Mouse (Mus musculus) MEL (cell line): ENCODE measurements around the gene C1ql4. TPM values are rescaled to one million over a fixed set of nuclear protein-coding genes. Genes with fewer than 3 reads are reported as not detected.

Experiments used
- DNase-seq: peaks from one replicate; pipeline ENCODE4 v3.0.0; 2011; ENCODE audit warnings: low read depth, low spot score
- H3K27ac ChIP-seq: 2 replicates; pipeline ENCODE4 v1.5.1; 2012; ENCODE audit warnings: low read depth, mild to moderate bottlenecking, control low read depth, low read length, moderate library complexity; ENCODE audit not compliant: control insufficient read depth
- H3K27me3 ChIP-seq, 2 experiments: fragments of 150-350 bp in 1 of 2; sonication (generic) in 1 of 2; 2 replicates each; pipeline ENCODE4 v1.6.1; 2012; ENCODE audit warnings: low read length in 2 of 2, mild to moderate bottlenecking in 2 of 2, improper control_type of control experiment in 1 of 2, moderate library complexity in 1 of 2; ENCODE audit not compliant: insufficient read depth in 2 of 2, control insufficient read depth in 1 of 2
- H3K36me3 ChIP-seq, 2 experiments: 2 replicates each; pipeline ENCODE4 v1.6.1; 2012 to 2014; ENCODE audit warnings: low read length in 2 of 2, improper control_type of control experiment in 1 of 2, inconsistent platforms in 1 of 2, mild to moderate bottlenecking in 1 of 2; ENCODE audit not compliant: insufficient read depth in 2 of 2, control insufficient read depth in 1 of 2
- H3K4me1 ChIP-seq, 2 experiments: fragments of 150-350 bp in 1 of 2; sonication (generic) in 1 of 2; 2 replicates each; pipeline ENCODE4 v1.6.1; 2012; ENCODE audit warnings: low read length in 2 of 2, improper control_type of control experiment in 1 of 2, mild to moderate bottlenecking in 1 of 2; ENCODE audit not compliant: insufficient read depth in 2 of 2, control insufficient read depth in 1 of 2
- H3K4me3 ChIP-seq, 2 experiments: fragments of 150-350 bp in 1 of 2; sonication (generic) in 1 of 2; 2 replicates each; pipeline ENCODE4 v1.5.1; 2012; ENCODE audit warnings: low read depth in 2 of 2, low read length in 2 of 2, mild to moderate bottlenecking in 2 of 2, moderate library complexity in 2 of 2, control low read depth in 1 of 2, improper control_type of control experiment in 1 of 2; ENCODE audit not compliant: control insufficient read depth in 1 of 2, insufficient read depth in 1 of 2
- H3K79me2 ChIP-seq: 2 replicates; pipeline ENCODE4 v1.6.1; 2012; ENCODE audit warnings: mild to moderate bottlenecking, low read length, moderate library complexity; ENCODE audit not compliant: control insufficient read depth, poor library complexity, insufficient read depth
- H3K9ac ChIP-seq: 2 replicates; pipeline ENCODE4 v1.6.1; 2012; ENCODE audit warnings: low read depth, mild to moderate bottlenecking, control low read depth, low read length, moderate library complexity; ENCODE audit not compliant: control insufficient read depth, poor library complexity, severe bottlenecking
- H3K9me3 ChIP-seq: fragments of 150-350 bp; sonication (generic); replicated peaks from 2 replicates; pipeline ENCODE4 v1.6.1; 2012; ENCODE audit warnings: mild to moderate bottlenecking, low read length, improper control_type of control experiment, moderate library complexity; ENCODE audit not compliant: insufficient read depth
- CHD1 ChIP-seq: IDR thresholded peaks from 2 replicates; pipeline ENCODE4 v1.6.1; 2012; ENCODE audit warnings: low read depth, mild to moderate bottlenecking, inconsistent platforms, low read length, improper control_type of control experiment
- CHD2 ChIP-seq: IDR thresholded peaks from 2 replicates; pipeline ENCODE4 v1.6.1; 2011; ENCODE audit warnings: low read length, improper control_type of control experiment
- CTCF ChIP-seq, 3 experiments: IDR thresholded peaks in 2 of 3; conservative IDR thresholded peaks in 1 of 3; 2 replicates each; pipeline ENCODE4 v1.5.1; 2011 to 2012; ENCODE audit warnings: low read length in 3 of 3, low read depth in 2 of 3, mild to moderate bottlenecking in 2 of 3, improper control_type of control experiment in 1 of 3, inconsistent platforms in 1 of 3, mixed read lengths in 1 of 3, moderate library complexity in 1 of 3; ENCODE audit not compliant: control insufficient read depth in 1 of 3, insufficient read depth in 1 of 3, poor library complexity in 1 of 3, severe bottlenecking in 1 of 3
- E2F4 ChIP-seq: IDR thresholded peaks from 2 replicates; pipeline ENCODE4 v1.6.1; 2011; ENCODE audit warnings: low read depth, low read length, improper control_type of control experiment, borderline replicate concordance
- ELF1 ChIP-seq: IDR thresholded peaks from 2 replicates; pipeline ENCODE4 v1.6.1; 2014; ENCODE audit warnings: low read depth, mild to moderate bottlenecking, inconsistent platforms, low read length, improper control_type of control experiment, moderate library complexity
- ETS1 ChIP-seq: IDR thresholded peaks from 2 replicates; pipeline ENCODE4 v1.6.1; 2012; ENCODE audit warnings: low read depth, mild to moderate bottlenecking, inconsistent platforms, low read length, improper control_type of control experiment, moderate library complexity
- GATA1 ChIP-seq: IDR thresholded peaks from 2 replicates; pipeline ENCODE4 v1.6.1; 2011; ENCODE audit warnings: low read depth, low read length, improper control_type of control experiment
- MAFK ChIP-seq: IDR thresholded peaks from 2 replicates; pipeline ENCODE4 v1.6.1; 2011; ENCODE audit warnings: low read depth, mild to moderate bottlenecking, low read length, improper control_type of control experiment, borderline replicate concordance
- NELFE ChIP-seq: IDR thresholded peaks from 2 replicates; pipeline ENCODE4 v1.6.1; 2011; ENCODE audit warnings: low read depth, low read length, improper control_type of control experiment
- NRF1 ChIP-seq: IDR thresholded peaks from 2 replicates; pipeline ENCODE4 v1.6.1; 2014; ENCODE audit warnings: low read depth, mild to moderate bottlenecking, inconsistent platforms, low read length, improper control_type of control experiment, moderate library complexity; ENCODE audit not compliant: poor library complexity, insufficient read depth, severe bottlenecking
- POLR2A ChIP-seq, 2 experiments: IDR thresholded peaks; 2 replicates each; pipeline ENCODE4 v1.6.1; 2011 to 2012; ENCODE audit warnings: low read length in 2 of 2, mild to moderate bottlenecking in 2 of 2, control low read depth in 1 of 2, improper control_type of control experiment in 1 of 2, low read depth in 1 of 2, moderate library complexity in 1 of 2; ENCODE audit not compliant: control insufficient read depth in 1 of 2, insufficient read depth in 1 of 2, poor library complexity in 1 of 2
- RCOR1 ChIP-seq: IDR thresholded peaks from 2 replicates; pipeline ENCODE4 v1.6.1; 2012; ENCODE audit warnings: low read depth, mild to moderate bottlenecking, inconsistent platforms, low read length, improper control_type of control experiment
- SIN3A ChIP-seq: IDR thresholded peaks from 2 replicates; pipeline ENCODE4 v1.6.1; 2012; ENCODE audit warnings: low read length, improper control_type of control experiment, inconsistent platforms
- TBP ChIP-seq: IDR thresholded peaks from 2 replicates; pipeline ENCODE4 v1.8.0; 2011; ENCODE audit warnings: low read depth, low read length, improper control_type of control experiment
- ZC3H11A ChIP-seq: IDR thresholded peaks from 2 replicates; pipeline ENCODE4 v1.6.1; 2012; ENCODE audit warnings: low read depth, mild to moderate bottlenecking, inconsistent platforms, low read length, improper control_type of control experiment
- ZKSCAN1 ChIP-seq: IDR thresholded peaks from 2 replicates; pipeline ENCODE4 v1.6.1; 2012; ENCODE audit warnings: low read depth, mild to moderate bottlenecking, inconsistent platforms, low read length, improper control_type of control experiment, moderate library complexity
- ZMIZ1 ChIP-seq: IDR thresholded peaks from 2 replicates; pipeline ENCODE4 v1.6.1; 2012; ENCODE audit warnings: low read depth, mild to moderate bottlenecking, inconsistent platforms, low read length, improper control_type of control experiment, moderate library complexity
- polyA plus RNA-seq, 2 experiments: library from polyadenylated mRNA; stranded (reverse) in 1 of 2; unstranded in 1 of 2; fragments of >175 nt in 1 of 2; fragments of >200 nt in 1 of 2; gene quantifications; 2 replicates each; pipeline versions ENCODE4 v1.2.1 to v1.2.4; 2012; ENCODE audit warnings: low replicate concordance in 2 of 2, low read depth in 1 of 2; ENCODE audit not compliant: insufficient read length in 2 of 2, insufficient read depth in 1 of 2, missing spikeins in 1 of 2
- total RNA-seq: library from RNA; depleted of rRNA; stranded (reverse); fragments of 300-350 nt; gene quantifications from 2 replicates; pipeline ENCODE4 v1.2.3, GENCODE M21; 2012

Gene C1ql4
- total and polyA plus RNA-seq, 3 experiments: 0.08 to 0.15 TPM; not detected in 1

DNA sequence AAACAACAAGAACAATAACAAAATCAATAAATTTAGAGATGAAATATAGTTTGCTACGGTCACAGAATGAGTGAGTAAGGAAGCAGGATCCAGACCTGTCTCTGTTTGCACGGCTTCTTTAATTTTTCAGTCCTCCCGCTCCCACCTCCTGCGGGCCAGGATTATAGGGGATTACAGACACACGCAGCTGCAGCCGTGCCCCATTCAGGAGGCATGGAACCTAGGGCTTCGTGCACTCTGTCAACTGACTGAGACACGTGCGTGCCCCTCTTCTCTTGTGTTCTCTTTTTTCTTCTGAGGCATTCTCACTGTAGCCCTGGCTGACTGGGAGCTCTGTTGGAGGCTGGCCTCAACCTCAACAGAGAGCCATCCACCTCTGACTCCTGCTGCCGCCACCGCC, 41.8 kb upstream of the C1ql4 start:
- Histone ChIP-seq H3K27me3 (peaks cover 0 to 3% of the 10 kb centered on the region in 2 experiments; a peak in 2 of 4 replicates), H3K27ac (no peak overlapping the region), H3K9ac (no peak overlapping the region), H3K36me3 (peaks cover 0 to 4% of the 10 kb centered on the region in 2 experiments; a peak in 3 of 4 replicates), H3K79me2 (peaks cover 8% of the 10 kb centered on the region), H3K4me3 (no peak overlapping the region), H3K4me1 (no peaks in the 10 kb centered on the region), H3K9me3 (no peaks in the 10 kb centered on the region)
- DNase-seq: no peak
- TF ChIP-seq MAFK: no peak
- no peak for TF ChIP-seq CHD2
- no peak for TF ChIP-seq POLR2A (IDR thresholded peaks at IDR 0.05; ENCODE audit: control insufficient read depth in 1 of 2, insufficient read depth in 1 of 2, low read depth in 1 of 2, low read length in 2 of 2, poor library complexity in 1 of 2)
- TF ChIP-seq ZC3H11A: no peak
- no peak for TF ChIP-seq E2F4
- TF ChIP-seq NELFE: no peak
- TF ChIP-seq RCOR1: no peak
- TF ChIP-seq ELF1: no peak
- TF ChIP-seq GATA1: no peak
- TF ChIP-seq ZMIZ1: no peak

DNA sequence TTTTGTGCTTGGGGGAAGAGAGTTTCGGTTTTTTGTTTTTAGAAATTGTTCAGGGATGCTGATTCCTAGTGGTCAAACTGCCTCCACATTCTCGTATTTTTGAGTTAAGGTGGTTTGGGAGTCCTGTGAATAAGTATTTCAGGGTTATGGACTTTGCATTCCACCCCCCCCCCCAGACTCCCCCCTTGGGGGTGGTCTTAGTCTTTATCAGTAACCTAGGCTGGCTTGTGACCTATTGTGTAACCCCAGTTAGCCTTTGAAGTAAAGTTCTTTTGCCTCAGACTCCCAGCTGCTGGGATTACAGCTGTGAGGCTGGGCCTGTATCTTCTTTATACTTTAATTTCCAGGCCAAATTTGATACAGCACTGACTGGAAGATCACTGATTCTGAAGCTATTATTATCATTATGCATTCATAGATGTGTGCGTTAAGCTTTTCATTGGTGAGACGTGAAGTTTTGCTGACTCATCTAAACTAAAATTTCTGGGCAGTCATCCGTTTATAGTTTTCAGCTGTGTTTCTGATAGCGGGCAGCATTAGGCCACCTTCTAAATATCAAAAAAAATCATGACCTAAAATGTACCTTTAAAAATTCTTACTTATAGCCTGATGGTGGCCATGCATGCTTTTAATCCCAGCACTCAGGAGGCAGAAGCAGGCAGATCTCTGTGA, 40.4 kb upstream of the C1ql4 start:
- no peak overlapping the region for H3K4me3 ChIP-seq
- no peak overlapping the region for H3K27ac ChIP-seq
- peaks cover under 1 to 5% of the 10 kb centered on the region in 2 experiments for H3K4me1 ChIP-seq
- peaks cover 0 to 3% of the 10 kb centered on the region in 2 experiments; a peak in 2 of 4 replicates for H3K27me3 ChIP-seq
- DNase-seq: no peak
- H3K9me3 ChIP-seq: no peaks in the 10 kb centered on the region
- TF ChIP-seq MAFK: peak; percentile 89
- TF ChIP-seq NRF1: no peak
- peak; percentile 34; the same call in 1 of the 2 replicates for TF ChIP-seq ETS1
- TF ChIP-seq CHD1: no peak
- no peak for TF ChIP-seq TBP
- no peak for TF ChIP-seq ZKSCAN1
- no peak for TF ChIP-seq SIN3A
- TF ChIP-seq CTCF (IDR thresholded peaks at IDR 0.05 in 2 of 3, conservative IDR thresholded peaks at IDR 0.05 in 1 of 3; ENCODE audit: control insufficient read depth in 1 of 3, insufficient read depth in 1 of 3, low read depth in 2 of 3, low read length in 3 of 3, poor library complexity in 1 of 3, severe bottlenecking in 1 of 3): no peak
- peaks cover 8% of the 10 kb centered on the region for H3K79me2 ChIP-seq
- H3K36me3 ChIP-seq: peaks cover 0 to 10% of the 10 kb centered on the region in 2 experiments; a peak in 2 of 4 replicates
- H3K9ac ChIP-seq: no peak overlapping the region
